Mouse (Mus musculus): ENCODE results near the gene Srxn1. TPM values are rescaled to one million over a fixed set of nuclear protein-coding genes. Genes with fewer than 3 reads are reported as not detected.

Gene Srxn1
- total RNA-seq, 2 experiments from 2014 or later, result 103 to 106 TPM

DNA sequence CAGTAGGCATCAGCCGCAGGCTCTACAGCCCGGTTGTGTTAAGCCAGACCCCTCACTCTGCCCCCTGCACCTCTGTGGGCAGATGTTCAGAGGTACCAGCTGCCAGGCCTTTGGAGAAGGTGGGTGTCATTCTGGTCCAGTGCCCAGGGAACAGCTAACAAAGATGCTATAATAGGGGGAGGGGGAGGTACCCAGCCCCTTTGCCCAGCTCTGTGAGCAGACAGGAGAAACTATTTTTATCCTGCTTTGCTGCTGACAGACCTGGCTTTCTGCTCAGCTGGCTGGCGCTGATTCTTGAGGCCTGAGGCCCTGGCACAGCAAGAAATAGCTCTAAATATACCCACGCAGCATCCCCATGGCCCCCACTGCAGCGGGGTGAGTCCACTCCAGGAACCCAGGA is 18.2 kb upstream of the Srxn1 start:
- peak; percentile 39 to 61 for DNase-seq (ENCODE audit: low spot score in 2 of 2)

DNA sequence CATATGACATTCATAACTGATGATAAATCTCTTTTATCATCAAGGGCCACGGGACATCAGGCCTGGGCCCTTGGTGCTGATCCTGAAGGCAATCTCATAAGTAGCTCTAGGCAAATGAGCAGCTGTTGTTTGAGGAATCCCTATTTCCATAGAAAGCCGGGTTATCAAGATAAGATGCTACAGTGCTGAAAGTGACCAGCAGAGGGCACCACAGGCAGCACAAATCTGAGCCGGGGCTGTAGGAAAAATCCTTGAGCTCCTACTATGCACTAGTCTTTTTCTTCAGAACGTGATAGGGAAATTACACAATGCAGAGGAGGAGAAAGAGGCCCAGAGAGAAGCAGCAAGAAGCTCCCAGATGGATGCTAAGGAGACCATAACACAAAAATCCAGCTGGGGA is 16.2 kb upstream of the Srxn1 start:
- DNase-seq (ENCODE audit: low spot score in 2 of 2), result peak; percentile 72 to 81

DNA sequence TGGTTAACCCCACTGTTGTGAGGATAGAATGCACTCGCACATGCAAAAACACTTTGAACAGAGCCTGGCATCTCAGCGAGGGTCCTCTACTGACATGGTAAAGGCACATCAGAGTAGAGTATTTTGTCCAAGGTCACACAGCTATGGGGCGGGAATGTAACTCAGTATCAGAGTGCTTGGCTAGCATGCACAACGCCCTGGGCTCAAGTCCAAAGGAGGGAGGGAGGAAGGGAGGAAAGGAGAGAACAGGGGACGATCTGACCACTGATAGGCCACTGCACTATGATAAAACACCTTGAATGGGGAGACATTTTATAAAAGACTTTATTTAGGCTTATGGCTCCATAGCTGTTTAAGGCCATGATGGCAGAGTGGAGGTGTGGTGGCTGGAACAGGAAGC is 15.7 kb upstream of the Srxn1 start:
- no peak for DNase-seq (ENCODE audit: low spot score in 2 of 2)

DNA sequence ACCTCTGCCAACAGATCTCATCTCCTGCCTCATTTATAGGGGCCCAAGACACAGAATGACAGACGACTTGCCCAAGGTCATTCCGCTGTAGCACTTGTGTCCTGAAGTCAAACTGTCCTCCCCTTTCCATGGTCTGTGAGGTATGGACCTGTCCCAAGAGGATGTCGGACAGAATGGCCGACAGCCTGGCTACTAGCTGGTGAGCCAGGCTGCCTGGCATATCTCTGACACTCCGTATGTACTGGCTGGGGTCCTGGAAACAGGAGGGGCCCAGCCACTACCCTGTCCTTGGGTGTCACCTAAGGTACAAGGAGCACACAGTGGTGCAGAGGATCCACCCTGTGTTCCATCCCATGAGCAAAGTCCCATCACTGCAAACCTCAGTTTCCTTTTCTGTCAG is 14.8 kb upstream of the Srxn1 start:
- DNase-seq (ENCODE audit: low spot score in 2 of 2), result no peak

DNA sequence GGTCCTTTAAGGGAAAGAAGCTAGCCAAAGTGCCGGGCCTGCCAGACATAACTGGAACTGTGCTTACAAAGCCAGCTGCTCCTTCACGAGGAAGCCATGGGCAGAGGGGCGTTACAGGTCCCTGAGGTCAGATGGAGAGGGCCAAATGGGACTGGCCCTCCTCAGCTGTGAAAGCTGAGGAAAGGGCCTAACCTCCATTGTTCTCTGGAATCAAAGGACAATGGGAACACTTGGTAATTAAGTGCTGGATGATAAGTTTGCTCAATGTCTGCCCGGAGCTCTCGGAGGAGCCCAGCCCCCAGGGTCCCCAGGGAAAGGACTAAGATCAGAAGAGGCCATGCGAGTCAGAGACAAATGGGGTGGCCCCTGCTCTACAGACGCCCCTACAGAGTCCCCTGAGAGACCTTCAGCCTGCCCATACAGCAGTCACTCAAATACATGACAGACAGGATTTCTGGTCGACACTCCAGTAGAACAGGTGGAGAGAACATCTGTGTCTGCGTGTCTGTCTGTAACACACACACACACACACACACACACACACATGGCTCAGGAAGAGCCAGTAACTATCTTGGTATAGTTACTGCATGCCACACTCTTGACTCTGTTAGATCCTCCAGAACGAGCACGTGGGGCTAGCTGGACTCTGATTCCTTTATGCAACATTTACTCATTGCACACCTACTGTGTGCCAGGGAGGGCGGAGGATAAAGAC is 13.8 kb upstream of the Srxn1 start:
- DNase-seq (ENCODE audit: low spot score in 2 of 2), result no peak

DNA sequence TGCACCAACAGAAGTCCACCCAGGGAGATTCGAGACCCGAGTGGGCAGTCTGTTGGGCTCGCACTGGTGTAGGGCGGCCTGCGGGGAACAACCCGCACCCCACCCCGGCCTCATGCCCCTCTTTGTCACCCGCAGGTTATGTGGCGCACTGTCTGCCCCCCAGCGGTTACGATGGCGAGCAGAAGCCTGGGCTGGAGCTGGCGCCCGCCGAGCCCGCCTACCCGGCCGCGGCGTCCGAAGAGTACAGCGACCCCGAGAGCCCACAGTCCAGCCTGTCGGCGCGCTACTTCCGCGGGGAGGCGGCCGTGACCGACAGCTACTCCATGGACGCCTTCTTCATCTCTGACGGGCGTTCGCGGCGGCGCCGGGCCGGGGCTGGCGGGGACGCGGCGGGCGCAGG is 12.4 kb upstream of the Srxn1 start:
- no peak for DNase-seq (ENCODE audit: low spot score in 2 of 2)

DNA sequence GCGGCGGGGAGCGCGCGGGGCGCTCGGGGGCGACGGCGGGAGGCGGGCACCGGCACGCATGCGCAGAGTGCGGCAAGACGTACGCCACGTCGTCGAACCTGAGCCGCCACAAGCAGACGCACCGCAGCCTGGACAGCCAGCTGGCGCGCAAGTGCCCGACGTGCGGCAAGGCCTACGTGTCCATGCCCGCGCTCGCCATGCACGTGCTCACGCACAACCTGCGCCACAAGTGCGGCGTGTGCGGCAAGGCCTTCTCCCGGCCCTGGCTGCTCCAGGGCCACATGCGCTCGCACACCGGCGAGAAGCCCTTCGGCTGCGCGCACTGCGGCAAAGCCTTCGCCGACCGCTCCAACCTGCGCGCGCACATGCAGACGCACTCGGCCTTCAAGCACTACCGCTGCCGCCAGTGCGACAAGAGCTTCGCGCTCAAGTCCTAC is 11.9 kb upstream of the Srxn1 start:
- peak in 1 of 2 experiments; percentile 38 for DNase-seq (ENCODE audit: low spot score in 2 of 2)

DNA sequence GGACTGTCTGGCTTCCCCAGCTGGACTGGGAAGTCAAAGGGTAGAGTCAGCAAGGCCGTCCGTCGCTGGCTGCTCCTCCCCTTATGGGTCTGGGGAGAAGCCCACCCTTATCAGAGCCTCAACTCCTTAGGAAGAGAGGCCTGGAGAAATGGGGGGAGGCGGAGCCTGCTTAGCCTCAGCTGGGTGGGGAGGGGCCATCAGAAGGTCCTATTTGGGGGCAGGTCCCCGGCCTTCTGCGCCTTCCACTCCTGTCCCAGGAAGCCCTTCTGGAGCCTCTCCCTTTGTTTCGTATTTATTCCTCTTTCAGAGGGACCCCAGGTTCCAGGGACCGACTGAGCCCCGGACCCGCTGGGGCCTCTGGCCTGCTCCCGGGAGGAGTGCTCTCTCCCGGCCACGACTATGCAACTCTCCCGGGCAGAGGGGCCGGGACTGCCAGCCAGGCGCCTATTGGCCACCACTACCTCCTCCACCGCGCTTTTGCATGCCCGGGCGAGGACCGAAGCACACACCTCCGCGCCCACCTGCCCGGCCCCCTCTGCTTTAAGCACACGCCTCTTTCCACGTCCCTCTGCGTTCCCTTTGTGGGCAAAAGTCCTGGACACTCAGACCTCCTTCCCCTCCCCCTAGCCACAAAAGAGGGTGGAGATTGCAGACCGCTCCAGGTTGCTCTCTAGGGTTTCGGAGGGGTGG is 10.3 kb upstream of the Srxn1 start:
- DNase-seq (ENCODE audit: low spot score in 2 of 2), result no peak

DNA sequence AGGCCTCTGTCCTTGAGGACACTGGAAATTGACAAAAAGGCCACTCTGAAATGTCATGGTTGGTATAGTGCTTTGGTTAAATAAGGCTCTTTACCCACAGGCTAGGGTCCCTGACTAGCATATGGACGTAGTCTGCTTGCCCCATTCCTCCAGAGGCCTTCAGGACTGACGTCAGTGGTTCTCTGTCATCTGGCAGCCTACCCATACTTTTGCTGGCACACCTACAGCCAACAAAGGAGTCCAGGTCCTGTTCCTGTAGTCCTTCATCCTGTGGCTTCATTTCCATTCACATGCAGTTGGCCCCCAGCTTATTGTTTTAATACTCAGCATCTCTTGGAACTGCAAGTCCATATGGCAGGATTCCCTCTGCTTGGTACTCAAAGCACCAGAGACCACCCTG is 8.4 kb upstream of the Srxn1 start:
- no peak for DNase-seq (ENCODE audit: low spot score in 2 of 2)

DNA sequence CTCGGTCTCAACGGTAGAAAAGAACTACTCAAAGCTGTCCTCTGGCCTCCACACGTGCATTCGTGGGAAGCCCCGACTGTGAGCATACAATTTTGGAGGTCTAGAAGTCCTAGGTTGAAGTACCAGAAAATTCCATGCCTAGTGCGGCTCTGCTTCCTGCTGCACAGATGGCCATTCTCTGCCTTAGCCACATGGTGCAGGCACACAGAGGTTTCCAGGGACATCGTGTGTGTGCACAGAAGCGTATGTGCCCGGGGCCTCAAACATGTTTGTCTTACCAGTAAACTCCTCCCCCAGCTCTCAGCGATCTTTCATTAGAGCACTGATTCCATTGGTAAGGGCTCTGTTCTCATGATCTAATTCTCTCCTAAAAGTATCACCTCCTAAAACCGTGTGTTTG is 7.4 kb upstream of the Srxn1 start:
- no peak for DNase-seq (ENCODE audit: low spot score in 2 of 2)

DNA sequence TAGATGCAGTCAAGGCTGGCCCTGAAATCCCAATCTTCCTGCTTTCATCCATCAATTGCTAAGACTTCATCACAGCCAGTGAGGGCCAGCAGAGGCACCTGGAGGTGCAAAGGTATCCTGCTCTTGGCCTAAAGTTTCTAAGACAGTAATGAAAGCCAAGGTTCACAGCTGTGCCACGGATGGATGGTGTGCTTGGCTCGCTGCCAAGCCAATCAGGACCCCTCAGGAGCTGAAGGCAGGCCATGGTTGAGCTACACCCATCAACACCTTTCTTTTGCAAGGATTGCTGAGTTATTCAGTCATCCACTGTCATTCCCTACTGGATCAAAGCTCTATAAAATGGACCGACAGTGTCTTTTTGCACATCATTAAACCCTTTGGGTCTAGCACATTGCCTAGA is 5.8 kb upstream of the Srxn1 start:
- DNase-seq (ENCODE audit: low spot score in 2 of 2), result no peak

DNA sequence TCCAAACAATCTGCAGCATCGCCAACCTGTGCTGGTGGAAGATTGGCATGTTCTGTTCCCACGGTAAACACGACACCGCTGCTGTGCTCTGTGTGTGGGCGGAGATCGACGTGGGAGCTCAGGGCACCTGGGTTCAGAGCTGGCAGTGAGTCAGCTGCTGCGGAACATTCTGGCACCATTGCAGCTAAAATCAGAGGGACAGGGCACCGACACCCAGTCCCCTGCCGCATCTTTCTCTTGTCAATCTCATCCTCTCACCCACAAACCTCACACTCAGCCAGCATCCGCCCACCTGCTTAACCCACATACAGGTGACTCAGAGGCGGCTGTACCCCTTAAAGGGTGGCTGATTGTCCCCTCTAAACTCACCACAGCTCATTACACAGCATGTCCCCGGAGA is 3.6 kb upstream of the Srxn1 start:
- DNase-seq (ENCODE audit: low spot score in 2 of 2), result peak; percentile 54 to 76

DNA sequence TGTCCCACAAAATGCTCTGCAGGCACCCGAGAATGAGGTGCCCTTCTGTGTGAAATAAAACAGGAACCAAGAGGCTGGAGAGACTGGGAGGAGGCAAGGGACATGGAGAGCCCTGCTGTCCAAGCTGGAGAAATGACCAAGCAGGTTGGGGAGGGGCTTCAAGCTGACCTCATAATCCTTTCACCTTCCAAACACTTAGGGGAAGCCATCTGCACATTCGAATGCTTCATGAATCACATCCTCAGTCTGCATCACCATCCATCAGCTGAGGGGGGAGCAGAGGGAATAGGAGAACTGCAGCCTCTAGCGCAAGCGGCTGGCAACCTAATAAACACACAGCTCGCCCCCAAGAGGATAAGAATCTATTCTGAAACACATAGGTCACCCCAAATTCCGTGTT is 2.9 kb upstream of the Srxn1 start:
- DNase-seq (ENCODE audit: low spot score in 2 of 2), result peak in 1 of 2 experiments; percentile 22

DNA sequence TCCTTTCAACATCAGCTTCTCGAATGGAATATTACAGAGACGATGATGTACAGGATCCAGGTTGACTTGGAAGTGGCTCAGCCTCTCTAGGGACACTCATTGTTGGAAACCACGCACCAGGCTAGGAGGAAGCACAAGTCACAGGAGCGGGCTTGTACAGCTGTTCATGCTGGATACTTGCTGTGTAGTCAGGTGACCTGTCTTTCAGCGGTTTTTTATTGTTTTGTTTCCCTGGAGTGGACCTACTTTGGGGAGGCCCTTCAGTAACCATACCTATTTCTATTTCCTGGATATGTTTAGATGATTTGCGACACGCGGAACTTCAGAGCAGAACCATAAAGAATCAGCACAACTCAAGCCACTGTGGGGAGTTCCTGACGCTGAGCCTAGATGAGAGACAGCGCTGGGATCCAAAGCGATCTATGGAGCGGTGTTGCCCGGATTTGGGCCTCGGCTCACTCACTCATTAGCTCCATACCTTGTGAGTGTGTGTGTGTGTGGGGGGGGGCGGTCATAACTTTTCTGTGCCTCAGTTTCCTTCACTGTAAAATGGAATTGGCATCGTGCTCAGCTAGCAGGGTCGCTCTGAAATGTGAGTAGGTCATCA is 502 bp upstream of the Srxn1 start:
- no peak for DNase-seq (ENCODE audit: low spot score in 2 of 2)

DNA sequence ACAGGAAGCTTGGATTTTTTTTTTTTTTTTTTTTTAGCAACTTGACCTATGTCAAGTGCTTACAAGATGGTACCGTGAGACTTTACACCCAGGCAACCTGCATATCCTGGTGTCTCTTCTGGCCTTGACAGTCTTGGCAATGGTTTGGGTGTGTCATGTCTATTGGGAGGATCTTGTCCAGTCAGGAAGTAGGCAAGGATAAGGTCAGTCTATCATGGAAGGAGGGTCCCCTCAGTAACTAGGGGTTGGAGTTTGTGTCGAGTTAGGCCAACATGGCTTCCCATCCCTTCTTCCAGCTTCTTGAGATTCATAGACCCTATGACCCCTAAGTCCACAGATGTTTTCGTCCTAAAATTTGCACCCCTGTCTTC is 894 bp downstream of the Srxn1 start:
- no peak for DNase-seq (ENCODE audit: low spot score in 2 of 2)

DNA sequence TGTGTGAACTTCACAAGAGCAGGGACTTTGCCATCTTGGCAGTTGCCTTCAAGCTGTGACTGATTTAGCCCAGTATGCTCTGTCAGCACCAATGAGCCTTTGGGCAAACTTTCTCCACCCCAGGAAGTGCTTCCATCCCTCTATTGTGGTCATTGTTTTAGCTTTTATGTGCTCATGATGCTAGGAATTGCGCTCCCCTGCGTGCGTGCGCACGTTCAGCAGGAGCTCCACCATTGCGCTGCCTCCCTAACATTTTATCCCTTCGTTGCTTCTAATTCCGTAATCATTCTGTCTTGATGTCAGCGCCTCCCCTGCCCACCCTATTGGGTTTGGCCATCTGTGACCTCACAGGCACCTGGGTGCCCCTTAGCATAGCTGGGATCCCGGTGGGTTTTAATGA is 1.3 kb downstream of the Srxn1 start:
- no peak for DNase-seq (ENCODE audit: low spot score in 2 of 2)

DNA sequence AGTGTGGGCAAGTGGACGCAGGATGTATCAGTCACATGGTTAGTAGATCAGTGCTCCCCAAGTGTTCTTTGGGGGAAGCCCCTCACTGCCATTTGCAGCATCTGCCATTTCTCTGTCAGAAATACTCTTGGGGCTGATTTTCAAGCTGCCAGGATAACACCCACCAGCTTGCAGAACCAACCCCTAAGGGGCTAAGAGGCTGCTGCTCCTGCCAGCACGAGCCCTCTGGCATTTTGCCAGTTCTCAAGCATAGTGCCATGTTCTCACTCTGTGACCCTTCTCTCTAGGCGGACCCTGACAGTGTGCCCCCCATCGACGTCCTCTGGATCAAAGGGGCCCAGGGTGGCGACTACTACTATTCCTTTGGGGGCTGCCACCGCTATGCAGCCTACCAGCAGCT is 3.4 kb downstream of the Srxn1 start:
- no peak for DNase-seq (ENCODE audit: low spot score in 2 of 2)

DNA sequence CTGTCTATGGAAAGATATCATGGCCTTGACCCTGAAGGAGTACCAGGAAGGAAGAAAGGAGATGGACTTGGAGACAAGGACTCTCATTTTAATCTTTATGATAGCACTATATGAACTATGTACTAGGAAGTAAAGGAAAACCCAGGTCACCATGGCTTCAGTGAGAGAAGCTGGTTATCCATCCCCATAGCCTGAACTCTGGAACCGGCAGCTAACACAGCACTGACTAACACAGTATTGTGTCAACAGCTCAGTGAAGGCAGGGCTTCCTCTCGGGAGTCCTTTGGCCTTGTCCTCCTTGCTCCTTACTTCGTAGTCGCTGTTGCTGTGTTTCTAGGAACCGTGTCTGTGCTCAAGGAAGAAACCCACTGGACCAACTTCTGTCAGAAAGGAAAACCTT is 4.1 kb downstream of the Srxn1 start:
- no peak for DNase-seq (ENCODE audit: low spot score in 2 of 2)

DNA sequence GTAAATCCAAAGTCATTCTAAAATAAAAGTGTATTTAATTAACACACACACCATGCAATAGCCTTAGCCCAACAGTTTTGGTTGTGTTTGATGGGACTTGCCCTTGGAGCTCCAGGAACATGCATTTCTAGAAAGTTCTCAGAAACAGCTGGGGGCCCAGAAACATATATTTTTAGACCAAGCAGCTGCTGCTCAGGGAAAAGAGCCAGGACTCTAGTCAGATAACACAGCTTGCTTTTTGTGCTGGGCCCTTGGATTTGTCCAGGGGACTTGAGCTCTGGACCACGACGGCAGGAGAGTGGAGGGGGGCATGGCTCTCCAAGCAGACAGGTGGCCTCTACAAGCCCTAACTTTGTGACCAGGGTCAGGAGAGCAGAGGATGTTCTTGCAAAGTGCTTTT is 6.0 kb downstream of the Srxn1 start:
- DNase-seq (ENCODE audit: low spot score in 2 of 2), result no peak

DNA sequence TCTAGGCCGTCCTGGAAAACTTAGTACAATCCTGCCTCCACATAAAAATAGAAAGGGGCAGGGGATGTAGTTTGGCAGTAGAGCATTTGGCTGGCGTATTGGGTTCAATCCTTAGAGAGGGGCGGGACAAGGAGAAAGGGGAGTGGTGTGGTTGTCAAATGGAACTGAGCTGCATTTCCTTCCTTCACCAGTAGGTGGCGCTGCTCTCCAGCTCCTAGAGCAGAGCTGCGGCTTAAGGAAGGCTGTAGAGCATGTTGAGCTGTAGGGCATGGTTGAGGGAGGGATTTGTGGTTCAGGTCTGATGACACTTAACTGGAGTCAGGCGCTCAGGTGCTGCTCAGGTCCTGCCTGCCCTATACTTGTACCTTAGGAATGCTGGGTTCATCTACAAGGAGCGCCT is 6.6 kb downstream of the Srxn1 start:
- peak; percentile 91 to 97 for DNase-seq (ENCODE audit: low spot score in 2 of 2)

DNA sequence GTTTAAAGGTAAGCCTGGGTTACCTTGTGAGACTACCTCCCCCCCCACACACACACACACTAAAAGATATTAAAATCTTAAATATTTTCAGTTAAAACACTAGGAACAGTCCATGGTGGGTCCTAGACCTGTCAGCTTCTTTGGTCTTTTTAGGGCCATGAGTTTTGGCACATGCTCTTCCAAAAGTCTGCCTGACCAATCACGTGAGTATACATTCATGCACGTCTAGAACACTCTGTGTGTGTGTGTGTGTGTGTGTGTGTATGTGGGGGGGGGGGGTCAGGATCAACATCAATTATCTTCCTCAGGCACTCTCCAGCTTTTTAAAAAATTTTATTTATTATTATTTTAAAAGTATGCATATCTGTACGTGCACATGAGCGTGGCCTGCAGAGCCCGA is 7.2 kb downstream of the Srxn1 start:
- DNase-seq (ENCODE audit: low spot score in 2 of 2), result no peak

DNA sequence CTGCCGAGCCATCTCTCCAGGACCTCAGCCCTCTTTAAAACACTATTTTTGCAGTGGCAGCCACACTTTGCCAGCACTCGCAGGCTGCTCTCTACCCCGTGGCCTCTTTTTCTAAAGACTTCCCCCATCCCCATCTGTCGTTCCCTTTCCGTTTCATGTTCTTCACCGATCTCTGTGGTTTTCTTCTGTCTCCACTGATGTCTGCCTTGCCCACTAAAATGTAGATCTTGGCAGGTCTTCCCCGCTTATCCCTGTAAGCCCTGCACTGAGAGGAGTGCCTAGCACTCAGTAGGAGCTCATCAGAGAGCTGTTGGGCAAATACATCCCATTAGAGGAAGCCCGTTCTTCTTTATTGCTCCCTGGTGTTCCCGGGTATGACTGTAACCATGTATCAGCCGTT is 7.7 kb downstream of the Srxn1 start:
- DNase-seq (ENCODE audit: low spot score in 2 of 2), result peak; percentile 40 to 51
